Comparison of ENCODE assay signal across 15 mouse cellular contexts in genomic region chr1:152798125-152798524, GRCm38 (mm10). TPM values are rescaled to one million over a fixed set of nuclear protein-coding genes. Genes with fewer than 3 reads are reported as not detected.
DNase-seq lines count a peak whose midpoint lies in the region; ATAC-seq and TF ChIP-seq lines count a peak whose summit lies in the region.
"Had no signal": no experiment of that assay in that cellular context is flagged by ENCODE, and none has a peak within 500 bp of the region (broad histone marks: within the 10 kb centered on the region; RNA-seq: fewer than 3 reads in every experiment).

No protein-coding gene starts in this region.

- H3K27me3 ChIP-seq in embryonic facial prominence, embryonic 14.5 days (replicated peaks; ENCODE audit: control insufficient read depth, insufficient read depth, low read length) = no peaks in the 10 kb centered on the region
- no peaks in the 10 kb centered on the region for H3K27me3 ChIP-seq in liver, postnatal 0 days (ENCODE audit: insufficient read depth, low read length)

- 66% methylated on average over 9 of the region's 9 CpGs for WGBS in embryonic facial prominence, embryonic 14.5 days
- WGBS in liver, postnatal 0 days (ENCODE audit: insufficient replicate concordance) = 33% methylated on average over 9 of the region's 9 CpGs

- peak; percentile 26 to 73 for DNase-seq in heart, adult 9 months (ENCODE audit: low spot score in 2 of 2)
- no peak for DNase-seq in heart, postnatal 36 days
- peak; percentile 76 for DNase-seq in A20 (ENCODE audit: low read depth, low spot score)
- DNase-seq in embryonic facial prominence, embryonic 14.5 days (ENCODE audit: low spot score) = peak; percentile 51
- no peak for DNase-seq in liver, postnatal 0 days
- DNase-seq in left cerebral cortex, adult 18-20 months (ENCODE audit: low spot score in 2 of 2) = no peak
- no peak for DNase-seq in adrenal gland, postnatal 14 days
- no peak for DNase-seq in adrenal gland, adult 8-10 months
- DNase-seq: adrenal gland, adult 2 months; cerebellum, postnatal 25 days; kidney, postnatal 4 days; retina, postnatal 1 day had no signal

- H3K4me3 ChIP-seq in embryonic facial prominence, embryonic 14.5 days (ENCODE audit: low read depth, low read length) = no peak overlapping the region
- H3K4me3 ChIP-seq in liver, postnatal 0 days (ENCODE audit: low read depth, low read length) = no peak overlapping the region
- H3K4me3 ChIP-seq: hindbrain, embryonic 10.5 days; limb, embryonic 10.5 days had no signal

- no peaks in the 10 kb centered on the region for H3K9me3 ChIP-seq in embryonic facial prominence, embryonic 14.5 days (ENCODE audit: control insufficient read depth, low read length)
- no peaks in the 10 kb centered on the region for H3K9me3 ChIP-seq in liver, postnatal 0 days (ENCODE audit: low read length)
- H3K9me3 ChIP-seq: hindbrain, embryonic 10.5 days; limb, embryonic 10.5 days had no signal

- no peak overlapping the region for H3K4me2 ChIP-seq in embryonic facial prominence, embryonic 14.5 days (ENCODE audit: low read depth, low read length)
- no peak overlapping the region for H3K4me2 ChIP-seq in liver, postnatal 0 days (ENCODE audit: low read depth, low read length)

- no peak overlapping the region for H3K9ac ChIP-seq in embryonic facial prominence, embryonic 14.5 days (ENCODE audit: low read depth, low read length)
- H3K9ac ChIP-seq in liver, postnatal 0 days (replicated peaks) = no peak overlapping the region

- ATAC-seq in embryonic facial prominence, embryonic 14.5 days (ENCODE audit: low read depth) = no peak
- peak; percentile 78 for ATAC-seq in liver, postnatal 0 days

- TF ChIP-seq CTCF in liver, postnatal 0 days (IDR thresholded peaks at IDR 0.05; ENCODE audit: low read depth) = no peak

- intact Hi-C loops in heart, postnatal 36 days (cut with DNase I) = loop anchor here (10.0 kb wide), 1 partner anchor 577 kb away; no protein-coding TSS in a partner anchor

- no peaks in the 10 kb centered on the region for H3K4me1 ChIP-seq in embryonic facial prominence, embryonic 14.5 days (ENCODE audit: control insufficient read depth, insufficient read depth, low read length)
- H3K4me1 ChIP-seq in liver, postnatal 0 days (ENCODE audit: insufficient read depth) = peaks cover 6% of the 10 kb centered on the region

- H3K27ac ChIP-seq in embryonic facial prominence, embryonic 14.5 days (replicated peaks; ENCODE audit: low read depth, low read length) = no peak overlapping the region
- peak overlapping the region; percentile 65 for H3K27ac ChIP-seq in liver, postnatal 0 days (ENCODE audit: low read depth)
- H3K27ac ChIP-seq: hindbrain, embryonic 10.5 days; limb, embryonic 10.5 days had no signal

- H3K36me3 ChIP-seq in embryonic facial prominence, embryonic 14.5 days (ENCODE audit: control insufficient read depth, insufficient read depth, low read length) = no peaks in the 10 kb centered on the region
- no peaks in the 10 kb centered on the region for H3K36me3 ChIP-seq in liver, postnatal 0 days (replicated peaks; ENCODE audit: insufficient read depth, low read length)
- H3K36me3 ChIP-seq: hindbrain, embryonic 10.5 days; limb, embryonic 10.5 days had no signal

- peak; percentile 29; the same call in 1 of the 2 replicates for TF ChIP-seq EP300 in liver, postnatal 0 days (IDR thresholded peaks at IDR 0.05; ENCODE audit: low read depth)

RNA-seq across cellular contexts. Expression of gene Ncf2, which starts 1.9 kb away (rescaled TPM):
- 1 to 10 TPM; 4.4 to 6.0 TPM for total RNA-seq in heart, postnatal 36 days (2021)
- polyA plus RNA-seq in embryonic facial prominence, embryonic 14.5 days (2014; fragmentation: Nextera tagmentation; extraction: Ambion mirVana) = 5.9 and 6.1 TPM in 2 replicates
- polyA plus RNA-seq in liver, postnatal 0 days (2015; fragmentation: Nextera tagmentation; extraction: Ambion mirVana) = 12.5 and 13.8 TPM in 2 replicates
- total RNA-seq in left cerebral cortex, adult 18-20 months (2021) = 1 to 10 TPM; 2.4 to 5.0 TPM
- 4.9 and 7.7 TPM in 2 replicates for total RNA-seq in adrenal gland, postnatal 14 days (2021)
- total RNA-seq in adrenal gland, adult 8-10 months (2022) = 1 to 10 TPM; 4.2 to 9.2 (median 8.3) TPM

RNA-seq across cellular contexts. Expression of gene Arpc5, which starts 31.8 kb away (rescaled TPM):
- 10 to 100 TPM; 33.3 to 36.6 TPM for total RNA-seq in heart, postnatal 36 days (2021)
- polyA plus RNA-seq in embryonic facial prominence, embryonic 14.5 days (2014; fragmentation: Nextera tagmentation; extraction: Ambion mirVana) = 267 and 269 TPM in 2 replicates
- polyA plus RNA-seq in liver, postnatal 0 days (2015; fragmentation: Nextera tagmentation; extraction: Ambion mirVana) = 157 and 162 TPM in 2 replicates
- total RNA-seq in left cerebral cortex, adult 18-20 months (2021) = 10 to 100 TPM; 81.0 to 95.0 TPM
- 104 and 115 TPM in 2 replicates for total RNA-seq in adrenal gland, postnatal 14 days (2021)
- total RNA-seq in adrenal gland, adult 8-10 months (2022) = 100 to 1,000 TPM in 2 of 4 experiments, 10 to 100 TPM in 2; 83.9 to 107 (median 101) TPM

RNA-seq across cellular contexts. Expression of gene Rgl1, which starts 32.0 kb away (rescaled TPM):
- total RNA-seq in heart, postnatal 36 days (2021) = 10 to 100 TPM; 34.9 to 38.3 TPM
- polyA plus RNA-seq in embryonic facial prominence, embryonic 14.5 days (2014; fragmentation: Nextera tagmentation; extraction: Ambion mirVana) = 43.7 and 50.7 TPM in 2 replicates
- 11.7 and 16.2 TPM in 2 replicates for polyA plus RNA-seq in liver, postnatal 0 days (2015; fragmentation: Nextera tagmentation; extraction: Ambion mirVana)
- 100 to 1,000 TPM; 111 to 116 TPM for total RNA-seq in left cerebral cortex, adult 18-20 months (2021)
- total RNA-seq in adrenal gland, postnatal 14 days (2021) = 32.3 and 40.5 TPM in 2 replicates
- 10 to 100 TPM; 23.9 to 47.1 (median 32.6) TPM for total RNA-seq in adrenal gland, adult 8-10 months (2022)

RNA-seq across cellular contexts. Expression of gene Apobec4, which starts 47.8 kb away (rescaled TPM):
- total RNA-seq in heart, postnatal 36 days (2021) = not detected
- polyA plus RNA-seq in embryonic facial prominence, embryonic 14.5 days (2014; fragmentation: Nextera tagmentation; extraction: Ambion mirVana) = 0.13 and 0.25 TPM in 2 replicates
- polyA plus RNA-seq in liver, postnatal 0 days (2015; fragmentation: Nextera tagmentation; extraction: Ambion mirVana) = not detected in 2 replicates
- not detected for total RNA-seq in left cerebral cortex, adult 18-20 months (2021)
- not detected in 2 replicates for total RNA-seq in adrenal gland, postnatal 14 days (2021)
- total RNA-seq in adrenal gland, adult 8-10 months (2022) = not detected
- total RNA-seq: adrenal gland, adult 2 months had no signal
- polyA plus RNA-seq: adrenal gland, adult 2 months; forebrain, embryonic 11.5 days; hindbrain, embryonic 10.5 days; limb, embryonic 10.5 days had no signal

Comparison
In these comparisons a context has a peak if more than half of its experiments do, and no peak if none do; other contexts are left out.
1. DNase-seq: peak in heart, adult 9 months (2 of 2), A20 (single experiment) and embryonic facial prominence, embryonic 14.5 days (single experiment); none in heart, postnatal 36 days (0 of 2), liver, postnatal 0 days (single experiment), left cerebral cortex, adult 18-20 months (0 of 2), adrenal gland, postnatal 14 days (single experiment) and adrenal gland, adult 8-10 months (single experiment).